Mouse (Mus musculus): ENCODE measurements around the gene Rassf2.

GRCm38 (mm10) chr2:132049921-132050320 is 19.9 kb upstream of the Rassf2 start:
- no peak for TF ChIP-seq CTCF (IDR thresholded peaks at IDR 0.05; ENCODE audit: borderline replicate concordance, control insufficient read depth, extremely low read depth, insufficient read depth, low read length, poor library complexity)
- TF ChIP-seq POLR2A (IDR thresholded peaks at IDR 0.05; ENCODE audit: control insufficient read depth, extremely low read depth, insufficient read depth, low read length, poor library complexity) = no peak
